Mouse (Mus musculus): ENCODE measurements at regions not wholly inside any gene's neighbourhood (a gene's known extent, or its start where the extent isn't known, plus 50 kb on each side); places are given as distances from the start of the nearest gene placed in this dataset.

GRCm38 (mm10) chr19:32974778-32975240, 217.5 kb downstream of the Pten start:
- no peak overlapping the region for H3K4me2 ChIP-seq (ENCODE audit: low read depth, low read length)
- H3K9ac ChIP-seq (replicated peaks; ENCODE audit: low read depth, low read length): no peak overlapping the region
- no peaks in the 10 kb centered on the region for H3K4me1 ChIP-seq (ENCODE audit: control insufficient read depth, insufficient read depth)
- H3K4me3 ChIP-seq (ENCODE audit: low read depth, low read length): no peak overlapping the region
- H3K9me3 ChIP-seq (replicated peaks; ENCODE audit: control insufficient read depth, low read length): no peaks in the 10 kb centered on the region
- no peak for TF ChIP-seq CTCF (IDR thresholded peaks at IDR 0.05; ENCODE audit: low read depth)
- TF ChIP-seq EP300 (IDR thresholded peaks at IDR 0.05; ENCODE audit: low read depth): no peak
- DNase-seq (ENCODE audit: low spot score) (peak; percentile 23), ATAC-seq (ENCODE audit: insufficient read depth, low read depth) (peak; percentile 88)
- H3K36me3 ChIP-seq (replicated peaks; ENCODE audit: control insufficient read depth, insufficient read depth, low read length): no peaks in the 10 kb centered on the region
- no peak overlapping the region for H3K27ac ChIP-seq (ENCODE audit: low read depth)
- H3K27me3 ChIP-seq (ENCODE audit: control insufficient read depth, insufficient read depth, low read length): no peaks in the 10 kb centered on the region
- WGBS: 41% methylated on average over 4 of the region's 4 CpGs

DNA sequence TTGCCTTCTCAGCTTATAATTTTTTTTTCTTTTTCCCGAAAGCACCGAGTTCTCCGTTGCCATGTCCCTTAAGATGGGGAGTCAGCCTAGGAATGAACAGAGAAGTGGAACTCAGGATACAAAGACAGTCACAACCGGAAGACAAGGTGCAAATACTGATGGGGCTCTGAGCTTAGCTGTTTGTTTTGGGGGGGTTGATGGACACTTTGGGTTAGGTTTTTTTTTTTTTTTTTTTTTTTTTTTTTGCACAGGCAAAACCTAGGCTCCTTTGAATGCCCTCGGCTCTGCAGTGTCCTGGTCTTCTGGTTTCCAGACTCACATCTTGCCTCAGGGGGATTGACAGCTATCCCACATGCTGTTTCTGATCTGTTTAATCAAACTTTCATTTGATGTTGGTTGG, 218.0 kb downstream of the Pten start:
- ATAC-seq (ENCODE audit: insufficient read depth, low read depth) (no peak), DNase-seq (ENCODE audit: low spot score) (no peak)
- Histone ChIP-seq H3K36me3 (replicated peaks; ENCODE audit: control insufficient read depth, insufficient read depth, low read length) (no peaks in the 10 kb centered on the region), H3K9me3 (replicated peaks; ENCODE audit: control insufficient read depth, low read length) (no peaks in the 10 kb centered on the region), H3K9ac (replicated peaks; ENCODE audit: low read depth, low read length) (no peak overlapping the region), H3K27ac (ENCODE audit: low read depth) (no peak overlapping the region), H3K4me2 (ENCODE audit: low read depth, low read length) (no peak overlapping the region), H3K27me3 (ENCODE audit: control insufficient read depth, insufficient read depth, low read length) (no peaks in the 10 kb centered on the region), H3K4me3 (ENCODE audit: low read depth, low read length) (no peak overlapping the region), H3K4me1 (ENCODE audit: control insufficient read depth, insufficient read depth) (no peaks in the 10 kb centered on the region)
- 77% methylated on average over 5 of the region's 5 CpGs for WGBS
- TF ChIP-seq EP300 (IDR thresholded peaks at IDR 0.05; ENCODE audit: low read depth): no peak
- TF ChIP-seq CTCF (IDR thresholded peaks at IDR 0.05; ENCODE audit: low read depth): no peak

DNA sequence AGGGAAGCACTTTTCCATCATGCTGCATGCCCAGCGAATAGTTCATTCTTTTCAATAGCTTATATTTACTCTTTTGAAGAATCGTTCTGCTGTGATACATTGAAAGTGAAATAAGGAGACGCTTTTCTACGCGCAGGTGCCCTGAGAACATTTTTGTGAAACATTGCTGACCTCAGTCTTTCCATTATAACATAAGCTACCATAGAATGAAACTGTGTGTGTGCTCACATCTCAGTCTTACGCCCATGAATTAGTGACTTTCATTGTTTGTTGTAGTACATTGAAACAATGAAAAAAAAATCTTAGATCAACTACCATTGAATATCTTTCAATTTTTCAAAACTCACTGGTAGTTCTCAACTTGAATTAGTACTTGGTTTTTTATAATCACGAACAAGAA, 219.2 kb downstream of the Pten start:
- no peaks in the 10 kb centered on the region for H3K27me3 ChIP-seq (ENCODE audit: control insufficient read depth, insufficient read depth, low read length)
- no peaks in the 10 kb centered on the region for H3K4me1 ChIP-seq (ENCODE audit: control insufficient read depth, insufficient read depth)
- no peak overlapping the region for H3K4me2 ChIP-seq (ENCODE audit: low read depth, low read length)
- no peaks in the 10 kb centered on the region for H3K36me3 ChIP-seq (replicated peaks; ENCODE audit: control insufficient read depth, insufficient read depth, low read length)
- no peak overlapping the region for H3K4me3 ChIP-seq (ENCODE audit: low read depth, low read length)
- ATAC-seq (ENCODE audit: insufficient read depth, low read depth) (no peak), DNase-seq (ENCODE audit: low spot score) (no peak)
- H3K9me3 ChIP-seq (replicated peaks; ENCODE audit: control insufficient read depth, low read length): no peaks in the 10 kb centered on the region
- H3K9ac ChIP-seq (replicated peaks; ENCODE audit: low read depth, low read length): no peak overlapping the region
- no peak overlapping the region for H3K27ac ChIP-seq (ENCODE audit: low read depth)
- TF ChIP-seq EP300 (IDR thresholded peaks at IDR 0.05; ENCODE audit: low read depth) (no peak), CTCF (IDR thresholded peaks at IDR 0.05; ENCODE audit: low read depth) (no peak)
- WGBS: 89% methylated on average over 7 of the region's 7 CpGs

DNA sequence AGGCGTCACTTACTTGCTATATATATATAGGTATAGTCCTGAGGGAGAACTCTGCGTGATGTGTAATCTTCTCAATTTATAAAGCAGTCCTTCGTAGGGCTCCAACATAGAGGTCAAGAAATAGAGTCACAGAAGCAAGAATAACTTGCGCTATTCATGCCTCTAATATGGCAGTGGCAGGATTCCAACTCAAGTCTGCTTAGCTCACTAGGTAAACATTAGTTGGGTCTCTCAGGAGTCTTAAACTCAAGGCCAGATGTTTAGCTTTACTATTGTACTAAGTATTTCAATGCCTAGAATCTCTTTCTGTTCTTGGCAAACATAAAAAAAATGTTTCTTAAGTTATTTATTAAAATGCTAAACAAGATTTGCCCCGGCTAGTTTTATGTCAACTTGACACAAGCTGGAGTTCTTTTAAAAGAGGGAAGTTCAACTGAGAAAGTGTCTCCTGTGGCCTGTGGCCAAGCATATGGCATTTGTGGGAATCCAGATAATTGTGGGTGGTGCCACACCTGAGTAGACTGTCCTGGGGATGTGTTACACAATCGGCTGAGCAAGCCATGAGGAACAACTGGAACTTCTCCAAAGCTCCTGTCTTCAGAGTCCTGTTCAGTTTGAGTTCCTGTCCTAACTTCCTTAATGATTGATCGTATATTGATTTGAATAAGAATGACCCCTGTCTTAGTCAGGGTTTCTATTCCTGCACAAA, 220.9 kb downstream of the Pten start:
- H3K9me3 ChIP-seq (replicated peaks; ENCODE audit: control insufficient read depth, low read length): no peaks in the 10 kb centered on the region
- no peak for ATAC-seq (ENCODE audit: insufficient read depth, low read depth)
- H3K9ac ChIP-seq (replicated peaks; ENCODE audit: low read depth, low read length): no peak overlapping the region
- DNase-seq (ENCODE audit: low spot score): no peak
- no peaks in the 10 kb centered on the region for H3K36me3 ChIP-seq (replicated peaks; ENCODE audit: control insufficient read depth, insufficient read depth, low read length)
- no peak for TF ChIP-seq CTCF (IDR thresholded peaks at IDR 0.05; ENCODE audit: low read depth)
- no peak for TF ChIP-seq EP300 (IDR thresholded peaks at IDR 0.05; ENCODE audit: low read depth)
- no peaks in the 10 kb centered on the region for H3K27me3 ChIP-seq (ENCODE audit: control insufficient read depth, insufficient read depth, low read length)
- no peak overlapping the region for H3K27ac ChIP-seq (ENCODE audit: low read depth)
- WGBS: 77% methylated on average over 7 of the region's 7 CpGs
- H3K4me2 ChIP-seq (ENCODE audit: low read depth, low read length): no peak overlapping the region
- H3K4me3 ChIP-seq (ENCODE audit: low read depth, low read length): no peak overlapping the region
- H3K4me1 ChIP-seq (ENCODE audit: control insufficient read depth, insufficient read depth): no peaks in the 10 kb centered on the region

- Histone ChIP-seq H3K9me3 (replicated peaks; ENCODE audit: control insufficient read depth, low read length) (no peaks in the 10 kb centered on the region), H3K4me2 (ENCODE audit: low read depth, low read length) (no peak overlapping the region), H3K4me3 (ENCODE audit: low read depth, low read length) (no peak overlapping the region), H3K27me3 (ENCODE audit: control insufficient read depth, insufficient read depth, low read length) (no peaks in the 10 kb centered on the region), H3K36me3 (replicated peaks; ENCODE audit: control insufficient read depth, insufficient read depth, low read length) (no peaks in the 10 kb centered on the region), H3K27ac (ENCODE audit: low read depth) (no peak overlapping the region), H3K9ac (replicated peaks; ENCODE audit: low read depth, low read length) (no peak overlapping the region), H3K4me1 (ENCODE audit: control insufficient read depth, insufficient read depth) (no peaks in the 10 kb centered on the region)
- 75% methylated on average over 5 of the region's 5 CpGs for WGBS
- DNase-seq (ENCODE audit: low spot score) (no peak), ATAC-seq (ENCODE audit: insufficient read depth, low read depth) (no peak)
- TF ChIP-seq CTCF (IDR thresholded peaks at IDR 0.05; ENCODE audit: low read depth) (no peak), EP300 (IDR thresholded peaks at IDR 0.05; ENCODE audit: low read depth) (no peak)
Observed at GRCm38 (mm10) chr19:32980142-32980541, 222.8 kb downstream of the Pten start.

GRCm38 (mm10) chr19:32988713-32989112, 231.4 kb downstream of the Pten start:
- Histone ChIP-seq H3K36me3 (replicated peaks; ENCODE audit: control insufficient read depth, insufficient read depth, low read length) (no peaks in the 10 kb centered on the region), H3K9ac (replicated peaks; ENCODE audit: low read depth, low read length) (no peak overlapping the region), H3K4me2 (ENCODE audit: low read depth, low read length) (no peak overlapping the region), H3K27me3 (ENCODE audit: control insufficient read depth, insufficient read depth, low read length) (no peaks in the 10 kb centered on the region), H3K4me3 (ENCODE audit: low read depth, low read length) (no peak overlapping the region), H3K9me3 (replicated peaks; ENCODE audit: control insufficient read depth, low read length) (no peaks in the 10 kb centered on the region), H3K4me1 (ENCODE audit: control insufficient read depth, insufficient read depth) (no peaks in the 10 kb centered on the region), H3K27ac (ENCODE audit: low read depth) (no peak overlapping the region)
- TF ChIP-seq CTCF (IDR thresholded peaks at IDR 0.05; ENCODE audit: low read depth) (no peak), EP300 (IDR thresholded peaks at IDR 0.05; ENCODE audit: low read depth) (no peak)
- WGBS: 81% methylated on average over 5 of the region's 5 CpGs
- ATAC-seq (ENCODE audit: insufficient read depth, low read depth) (no peak), DNase-seq (ENCODE audit: low spot score) (no peak)
